Mouse (Mus musculus): ENCODE measurements around the gene Filip1.

DNA sequence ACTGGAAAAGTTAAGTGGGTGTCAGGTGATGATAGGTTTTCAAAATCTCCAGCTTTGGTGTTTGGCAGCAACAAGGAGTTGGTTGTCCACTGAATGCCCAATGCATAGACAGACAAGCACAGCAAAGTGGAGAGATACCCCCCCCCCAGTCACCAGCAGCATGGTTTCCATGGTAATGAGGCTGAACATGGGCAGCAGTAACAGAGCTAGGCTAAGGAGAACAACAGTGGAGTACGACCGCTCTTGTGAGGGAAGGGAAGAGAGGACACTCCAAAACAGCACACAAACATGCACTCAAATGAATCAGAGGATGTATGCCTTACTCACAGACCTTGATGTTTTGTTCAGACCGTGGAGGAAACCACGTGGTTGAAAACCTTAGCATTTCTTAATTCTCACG lies 37.5 kb downstream of the Filip1 start:
- TF ChIP-seq CTCF (IDR thresholded peaks at IDR 0.05; ENCODE audit: extremely low read depth, insufficient read depth, insufficient read length, insufficient replicate concordance) (no peak), POLR2A (IDR thresholded peaks at IDR 0.05; ENCODE audit: low read depth, low read length) (no peak)

Measured in spleen, adult 2 months (tissue).